Mouse (Mus musculus) 3T3-L1 (cell line): ENCODE measurements at regions not wholly inside any gene's neighbourhood (a gene's known extent, or its start where the extent isn't known, plus 50 kb on each side); places are given as distances from the start of the nearest gene placed in this dataset.

Experiments used
- DNase-seq: peaks from one replicate; pipeline ENCODE4 v3.0.0-alpha.2; 2015; ENCODE audit warnings: low read depth, low spot score

DNA sequence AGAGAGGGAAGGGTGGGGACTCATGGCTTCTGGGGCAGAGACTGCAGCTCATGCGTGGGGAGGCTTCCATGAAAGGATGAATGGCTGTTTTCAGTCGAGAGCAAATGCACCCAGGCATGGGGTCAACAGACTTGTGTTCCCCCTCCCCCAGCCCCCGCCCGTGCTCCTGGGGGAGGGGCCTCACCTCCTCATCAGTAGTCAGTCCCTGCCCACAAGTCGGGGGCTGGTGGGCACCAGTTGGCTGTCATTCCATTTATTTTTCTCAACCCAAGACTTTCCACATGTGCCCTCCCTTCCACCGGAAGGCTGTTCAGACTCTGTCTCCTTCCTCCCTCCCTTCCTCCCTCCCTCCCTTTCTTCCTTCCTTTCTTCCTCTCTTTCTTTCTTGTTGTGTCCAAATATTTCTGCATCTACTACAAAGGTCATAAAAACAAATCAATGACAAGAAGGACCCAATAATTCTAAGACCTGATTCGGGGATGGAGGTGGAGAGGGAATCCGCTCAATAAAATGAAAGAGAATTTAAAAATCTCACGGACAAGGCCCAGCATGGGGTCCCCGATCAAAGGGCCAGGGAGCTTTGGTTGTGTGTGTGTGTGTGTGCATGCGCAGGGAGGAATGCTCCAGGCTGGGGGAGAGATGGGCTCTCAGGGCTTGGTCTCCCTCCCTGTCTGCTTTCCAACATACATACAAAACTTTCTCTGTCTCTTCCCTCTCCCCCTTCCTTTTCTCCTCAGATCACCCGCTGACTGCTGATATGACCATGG, 57.7 kb downstream of the Rpl14 start:
- no peak for DNase-seq

DNA sequence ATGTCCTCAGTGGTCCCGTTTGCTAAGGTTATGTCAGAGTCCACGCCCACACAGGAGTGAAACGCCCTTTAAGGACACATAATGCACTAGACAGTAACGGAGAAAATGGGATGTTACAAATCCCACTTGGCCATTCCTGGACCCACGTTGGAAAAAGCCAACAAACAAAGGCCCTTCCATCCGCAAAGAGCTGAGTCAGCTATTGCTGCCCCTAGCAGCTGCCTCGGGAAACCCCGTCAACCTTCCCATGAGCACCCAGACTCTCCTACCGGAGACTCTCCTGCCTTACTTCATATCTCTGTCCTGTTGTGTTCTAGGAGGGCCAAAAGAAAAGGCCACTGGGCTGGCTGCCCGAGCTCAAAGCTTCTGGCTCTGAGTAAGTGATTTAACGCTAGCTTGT, 58.4 kb downstream of the Rpl14 start:
- DNase-seq = no peak

DNA sequence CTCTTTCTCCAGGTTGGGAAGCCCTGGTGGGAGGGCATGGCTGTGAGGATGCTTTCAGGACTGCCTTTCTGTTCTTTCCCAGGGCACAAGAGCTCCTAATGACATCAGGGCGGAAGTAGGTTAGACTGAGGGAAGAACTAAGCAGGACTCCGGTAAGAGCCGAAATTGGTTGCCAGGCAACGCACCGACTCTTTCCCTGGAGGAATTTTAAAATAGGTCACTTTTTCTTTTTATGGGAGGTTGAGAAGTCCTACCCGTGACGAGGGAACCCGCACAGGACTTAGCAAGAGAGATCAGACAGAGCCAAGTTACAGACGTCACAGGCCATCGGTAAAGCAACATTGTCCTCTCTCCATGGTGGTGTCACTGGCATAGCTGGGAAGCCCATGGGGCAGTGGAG, 61.6 kb downstream of the Rpl14 start:
- DNase-seq = no peak

DNA sequence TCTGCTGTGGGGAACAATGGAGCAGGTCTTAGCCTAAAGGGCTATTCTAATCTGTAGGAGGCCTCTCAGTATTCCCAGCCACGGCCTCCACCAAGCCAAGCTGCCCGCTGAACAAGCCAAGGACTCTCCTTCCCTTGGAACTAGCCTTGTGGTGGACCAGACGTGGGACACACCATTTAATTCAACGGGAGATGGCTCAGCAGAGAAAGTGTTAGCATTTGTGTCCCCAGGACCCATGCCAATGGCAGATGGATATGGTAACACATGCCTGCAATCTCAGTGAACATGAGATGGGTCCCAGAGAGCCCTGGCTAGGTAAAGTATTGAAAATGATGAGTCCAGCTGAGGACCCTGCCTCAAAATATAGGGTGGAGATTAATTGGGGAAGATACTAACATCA, 71.4 kb downstream of the Rpl14 start:
- no peak for DNase-seq

DNA sequence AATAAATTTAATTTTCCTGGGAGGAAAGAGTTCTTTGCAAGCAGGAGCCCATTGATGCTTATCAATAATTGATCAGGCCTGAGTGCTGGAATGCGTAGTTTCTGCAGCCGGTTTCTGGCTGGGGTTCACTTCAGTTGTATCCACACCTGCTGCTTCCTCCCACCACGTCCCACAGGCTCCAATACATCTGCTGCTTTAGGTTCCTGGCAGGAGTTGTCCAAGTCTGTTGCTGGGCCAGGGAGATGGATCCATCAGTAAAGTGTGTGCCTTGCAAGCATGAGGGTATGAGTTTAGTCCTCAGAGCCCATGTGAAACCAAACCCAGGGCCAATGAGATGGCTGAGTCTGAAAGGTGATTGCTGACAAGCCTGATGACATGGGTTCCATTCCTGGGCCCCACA, 72.1 kb downstream of the Rpl14 start:
- no peak for DNase-seq

DNA sequence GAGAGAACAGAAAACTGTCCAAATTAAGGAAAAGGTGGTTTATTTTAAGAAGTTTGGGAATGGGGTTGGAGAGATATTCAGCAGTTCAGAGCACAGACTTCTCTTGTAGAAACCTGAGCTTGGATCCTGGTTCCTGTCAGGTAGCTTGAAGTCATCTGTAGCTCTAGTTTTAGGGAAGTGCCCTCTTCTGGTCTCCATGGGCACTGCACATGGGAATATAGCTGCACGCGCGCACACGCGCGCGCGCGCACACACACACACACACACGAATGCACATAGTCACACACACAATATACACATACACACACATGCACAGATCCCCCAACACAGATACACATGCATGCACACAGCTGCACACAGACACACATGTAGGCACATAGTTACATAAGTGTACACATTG, 74.5 kb downstream of the Rpl14 start:
- no peak for DNase-seq

DNA sequence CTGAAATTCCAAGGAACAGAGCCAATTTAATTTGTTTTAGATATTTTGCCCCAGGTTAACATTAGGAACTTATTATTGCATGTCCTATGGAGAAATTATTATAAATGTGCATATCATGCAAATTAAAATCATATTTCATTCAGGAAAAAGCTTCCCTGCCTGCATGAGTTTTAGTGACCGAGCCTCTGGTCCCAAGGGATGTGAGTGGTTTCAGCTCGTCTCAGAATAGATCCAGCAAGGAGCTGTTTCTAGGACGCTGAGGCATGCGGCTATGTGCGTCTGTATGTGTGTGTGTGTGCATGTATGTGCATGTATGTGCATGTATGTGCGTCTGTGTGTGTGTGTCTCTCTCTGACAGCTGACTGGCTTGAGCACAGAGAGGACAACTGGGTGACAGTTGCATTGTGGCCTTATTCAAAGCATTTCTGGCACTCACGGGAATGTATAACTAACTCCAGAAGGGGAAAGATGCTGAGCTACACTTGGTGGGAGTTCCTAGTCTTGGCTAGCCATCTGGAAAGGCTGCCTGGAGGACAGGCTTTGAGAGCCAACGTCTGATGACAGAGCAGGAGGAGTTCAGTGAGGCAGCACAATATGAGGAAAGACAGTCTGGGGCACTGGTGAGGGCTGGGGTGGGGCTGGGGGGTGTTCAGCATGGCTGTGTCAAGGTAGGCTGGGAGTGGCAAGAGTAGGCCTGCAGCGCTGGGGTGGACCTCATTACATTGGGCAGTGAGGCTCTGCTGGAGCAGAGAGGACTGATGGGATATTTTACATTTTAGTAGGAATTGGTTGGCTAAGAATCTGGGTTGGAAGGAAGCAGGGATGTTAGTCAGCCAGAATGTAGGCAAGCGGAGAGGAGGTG, 75.8 kb downstream of the Rpl14 start:
- no peak for DNase-seq

DNA sequence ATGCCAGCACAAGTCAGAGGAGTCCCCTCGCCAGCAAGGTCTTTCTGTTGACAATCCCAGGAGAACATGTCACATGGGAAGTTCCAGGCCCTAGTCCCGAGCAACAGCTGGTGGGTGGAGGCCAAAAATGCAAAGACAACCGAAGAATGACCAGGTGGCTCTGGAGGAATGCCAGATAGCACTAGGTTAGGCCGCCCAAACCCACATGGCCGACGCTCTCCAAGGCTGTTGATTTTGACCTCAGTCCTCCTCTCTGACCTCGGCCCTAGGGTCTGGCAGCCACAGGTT, 76.4 kb downstream of the Rpl14 start:
- DNase-seq = no peak

DNA sequence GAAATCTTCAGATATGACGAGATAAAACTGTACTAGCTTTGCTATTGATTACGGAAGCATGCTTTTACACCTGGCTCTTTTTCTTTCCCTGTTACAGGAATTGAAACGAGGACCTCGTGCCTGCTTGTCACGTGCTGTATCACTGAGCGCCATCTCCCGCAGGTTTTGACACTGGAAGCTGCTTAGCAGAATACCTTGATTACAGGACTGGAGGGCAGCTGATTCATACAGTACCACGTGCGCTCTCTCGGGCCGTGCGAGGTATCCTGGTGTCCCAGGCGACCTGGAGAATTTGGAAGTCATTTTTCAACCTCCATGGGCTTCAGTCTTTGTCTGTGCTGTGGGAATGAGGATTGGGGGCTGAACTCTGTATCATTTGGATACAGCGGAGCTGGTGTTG, 81.5 kb downstream of the Rpl14 start:
- no peak for DNase-seq

DNA sequence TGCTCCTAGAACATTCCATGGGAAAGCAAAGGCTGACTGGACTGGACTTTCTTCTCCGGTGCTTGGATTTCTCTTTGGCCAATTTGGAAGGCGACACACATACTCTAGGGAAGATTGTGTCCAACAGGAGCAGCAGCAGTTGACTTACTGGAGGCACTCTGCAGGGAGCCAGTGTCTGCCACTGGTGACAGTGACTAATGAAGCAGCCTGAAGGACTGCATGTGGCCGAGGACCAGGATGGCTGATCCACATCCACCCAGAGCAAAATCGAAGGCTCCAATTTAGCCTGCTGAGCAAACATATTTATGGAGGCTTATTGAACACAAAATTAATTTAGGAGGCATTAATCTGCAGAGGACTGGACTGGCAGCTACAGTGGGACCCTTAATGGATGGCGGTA, 81.9 kb downstream of the Rpl14 start:
- no peak for DNase-seq

DNA sequence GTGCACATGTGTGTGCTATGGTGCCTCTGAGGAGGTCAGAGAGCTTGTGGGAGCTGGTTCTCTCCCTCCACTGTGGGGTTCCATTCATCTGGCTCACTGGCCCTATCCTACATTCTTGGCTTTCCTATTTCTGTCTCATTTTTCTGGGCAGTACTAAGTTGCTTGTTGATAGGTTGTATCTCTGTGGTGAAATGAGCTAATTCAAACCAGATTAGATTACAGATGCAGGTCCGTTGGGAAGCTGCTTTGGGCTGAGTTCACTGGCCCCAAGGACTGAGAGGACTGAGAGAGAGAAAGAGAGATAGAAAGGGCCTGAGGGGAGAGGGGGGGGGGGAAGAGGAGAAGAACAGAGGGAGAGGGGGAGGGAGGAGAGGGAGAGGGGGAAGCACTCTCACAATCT, 83.5 kb downstream of the Rpl14 start:
- peak; percentile 49 for DNase-seq

DNA sequence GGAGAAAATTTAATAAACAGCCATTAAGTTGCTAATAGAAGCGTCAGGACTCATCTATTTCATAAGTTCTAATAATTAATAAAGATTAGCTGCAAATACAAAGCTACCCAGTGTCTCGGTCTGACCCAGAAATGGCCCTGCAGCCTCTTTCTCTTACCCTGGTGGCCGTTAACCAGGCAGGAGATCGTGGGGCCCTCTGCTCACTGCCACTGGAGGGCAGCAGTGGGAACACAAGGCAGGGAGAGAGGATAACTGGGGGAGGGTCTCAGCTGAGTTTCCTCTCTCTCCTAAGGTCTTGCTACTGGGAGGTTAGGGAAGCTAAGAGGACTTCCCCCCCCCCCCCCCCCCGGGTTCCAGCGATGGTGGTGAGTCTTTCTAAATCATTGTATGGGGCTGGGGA, 85.7 kb downstream of the Rpl14 start:
- peak; percentile 35 for DNase-seq

DNA sequence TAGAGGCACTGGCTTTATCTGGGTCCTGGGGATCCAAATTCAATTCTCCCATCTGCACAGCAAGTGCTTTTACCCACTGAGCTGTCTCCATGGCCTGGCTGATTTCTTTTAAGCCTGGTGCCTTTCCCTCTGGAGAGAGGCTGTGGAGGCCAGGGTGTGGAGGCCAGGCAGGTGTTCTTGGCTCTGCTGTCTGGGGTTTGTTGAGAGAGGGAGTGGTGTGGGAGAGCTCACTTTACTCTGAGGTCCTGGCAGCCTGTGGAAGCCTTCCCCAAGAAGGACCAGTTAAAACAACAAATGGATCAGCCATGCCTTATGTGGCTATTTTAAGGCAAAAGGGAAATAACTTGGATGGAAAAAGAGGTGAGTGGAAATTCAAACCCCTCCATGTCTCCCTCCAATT, 86.5 kb downstream of the Rpl14 start:
- peak; percentile 10 for DNase-seq

DNA sequence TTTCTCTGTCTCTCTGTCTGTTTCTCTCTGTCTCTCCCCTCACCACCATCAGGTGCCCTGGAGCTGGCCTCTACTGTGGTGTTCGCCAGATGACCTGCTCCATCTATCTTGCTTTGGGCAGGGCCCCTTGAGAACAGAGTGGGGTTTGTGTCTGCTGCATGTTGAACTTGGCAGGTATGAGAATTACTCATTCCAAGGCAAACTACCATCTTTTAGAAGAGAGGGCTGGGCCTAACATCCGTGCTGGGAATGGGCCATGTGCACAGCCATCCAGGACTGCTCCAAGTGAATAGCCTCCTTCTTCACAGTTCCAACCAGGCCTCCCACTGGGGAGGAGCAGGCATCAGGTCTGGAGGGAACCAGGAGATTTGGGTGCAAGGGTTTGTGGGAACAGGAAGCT, 87.3 kb downstream of the Rpl14 start:
- DNase-seq = peak; percentile 72

DNA sequence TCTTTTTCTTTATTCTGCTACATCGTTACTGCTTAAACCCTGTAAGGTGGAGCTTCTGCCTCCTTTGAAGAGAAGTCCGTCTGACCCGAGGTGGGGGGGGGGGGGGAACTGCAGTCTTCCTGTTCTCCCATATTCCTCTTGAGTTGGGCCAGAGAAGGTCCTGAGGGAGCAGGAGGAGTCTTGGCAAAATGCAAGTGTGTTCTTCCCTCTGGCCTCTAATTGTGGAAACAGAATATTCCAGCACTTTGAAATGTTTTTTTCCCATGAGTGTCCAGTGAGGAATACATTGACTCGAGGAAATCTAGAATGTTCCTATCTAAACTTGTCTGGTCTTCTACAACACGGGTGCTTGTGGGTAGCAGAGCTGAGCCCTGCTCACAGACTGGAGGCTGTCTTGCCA, 90.0 kb downstream of the Rpl14 start:
- no peak for DNase-seq

DNA sequence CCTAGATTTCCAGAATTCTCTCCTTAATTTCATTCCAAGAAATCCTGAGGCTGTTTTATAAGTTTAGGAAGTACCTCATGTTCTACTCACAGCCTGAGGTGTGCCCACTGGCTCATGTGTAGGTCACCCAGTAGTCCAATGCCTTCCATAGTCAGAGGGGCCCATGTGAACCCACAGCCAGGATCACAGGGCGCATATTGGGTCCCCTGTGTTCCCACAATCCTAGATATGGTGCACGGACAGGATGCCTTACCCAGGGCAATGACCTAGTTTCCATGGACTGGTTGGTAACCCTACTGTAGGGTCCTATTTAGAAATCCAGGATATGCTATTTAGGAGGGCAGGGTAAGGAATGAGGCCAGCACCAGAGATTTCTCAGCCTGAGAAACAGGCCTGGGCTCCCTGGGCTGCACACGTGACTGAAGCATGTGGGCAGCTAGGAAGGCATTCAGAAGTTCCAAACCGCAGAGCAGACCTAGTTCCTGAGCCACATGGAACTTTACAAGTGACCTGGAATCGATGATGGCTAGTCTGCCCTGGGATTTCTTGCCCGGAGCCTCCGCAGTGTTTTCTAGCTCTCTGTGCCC, 90.5 kb downstream of the Rpl14 start:
- DNase-seq = no peak

DNA sequence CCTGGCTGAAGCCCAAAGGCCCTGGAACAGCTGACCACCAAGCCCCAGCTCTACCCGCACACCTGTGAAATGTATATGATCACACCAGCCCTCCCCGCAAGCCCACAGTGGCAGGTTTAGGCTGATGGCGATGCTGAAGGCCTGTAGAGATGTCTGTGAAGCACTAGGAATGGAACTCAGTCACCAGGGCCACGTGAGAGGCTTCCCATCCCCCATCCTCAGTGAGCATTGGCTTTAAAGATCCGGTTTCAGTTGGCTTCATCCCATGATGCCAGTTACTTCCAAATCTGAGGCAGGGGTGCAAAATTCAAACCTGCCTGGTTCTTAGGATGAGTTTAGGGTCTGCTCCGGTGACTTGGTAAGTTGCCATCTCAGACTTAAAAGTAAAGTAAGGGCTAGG, 91.9 kb downstream of the Rpl14 start:
- DNase-seq = no peak

DNA sequence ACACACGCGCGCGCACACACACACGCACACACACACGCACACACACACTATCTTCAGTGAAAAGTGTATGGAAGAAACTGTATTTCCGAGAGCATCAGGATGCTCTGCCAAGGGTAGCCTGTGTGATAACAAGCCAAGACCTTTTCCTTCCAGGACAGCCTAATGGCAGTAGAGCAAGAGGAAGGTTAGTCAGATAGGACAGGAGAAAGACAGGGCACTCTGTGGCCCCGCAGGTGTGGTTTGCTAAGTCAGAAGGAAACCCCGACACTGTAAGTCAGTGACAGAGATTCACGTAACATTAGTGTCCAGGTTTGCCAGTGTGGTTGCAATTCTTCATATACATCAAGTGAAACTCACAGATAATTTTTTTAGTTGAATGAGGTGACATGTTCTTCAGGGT, 92.8 kb downstream of the Rpl14 start:
- DNase-seq = no peak

DNA sequence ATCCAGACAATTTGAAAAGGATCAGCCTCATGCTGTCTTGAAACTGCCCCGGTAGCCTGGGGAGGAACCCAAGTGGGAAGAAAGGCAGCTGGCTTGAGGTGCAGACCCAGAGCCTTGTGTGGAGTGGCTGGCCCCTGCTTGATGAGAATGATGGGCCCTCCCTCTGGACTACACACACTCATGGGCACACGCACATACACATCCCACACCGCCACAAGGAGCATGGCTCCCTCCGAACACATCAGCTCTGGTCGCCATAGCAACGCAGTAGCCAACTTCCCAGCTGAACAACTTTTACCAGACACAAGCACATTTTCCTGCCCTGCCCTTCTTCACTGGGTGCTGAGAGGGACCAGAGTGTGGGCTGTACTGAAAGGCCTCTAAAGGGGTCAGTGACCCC, 101.2 kb downstream of the Rpl14 start:
- no peak for DNase-seq

DNA sequence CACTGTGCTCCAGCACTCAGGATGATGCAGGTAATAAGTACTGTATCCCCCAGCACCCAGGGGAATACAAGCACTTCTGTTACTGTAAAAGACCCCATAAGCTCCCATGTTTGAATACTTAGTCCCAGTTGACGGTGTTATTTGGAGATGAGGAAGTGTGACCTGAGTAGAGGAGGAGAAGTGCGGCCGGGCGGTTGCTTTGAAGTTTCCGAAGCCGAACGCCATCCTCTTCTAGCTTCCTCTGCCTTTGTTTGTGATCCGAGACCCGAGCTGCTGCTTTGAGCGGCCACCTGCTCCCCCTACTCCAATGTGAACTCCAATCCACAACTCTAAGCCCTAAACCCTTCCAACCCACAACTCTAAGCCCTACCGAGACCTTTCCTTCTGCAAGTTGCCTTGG, 103.6 kb downstream of the Rpl14 start:
- no peak for DNase-seq

DNA sequence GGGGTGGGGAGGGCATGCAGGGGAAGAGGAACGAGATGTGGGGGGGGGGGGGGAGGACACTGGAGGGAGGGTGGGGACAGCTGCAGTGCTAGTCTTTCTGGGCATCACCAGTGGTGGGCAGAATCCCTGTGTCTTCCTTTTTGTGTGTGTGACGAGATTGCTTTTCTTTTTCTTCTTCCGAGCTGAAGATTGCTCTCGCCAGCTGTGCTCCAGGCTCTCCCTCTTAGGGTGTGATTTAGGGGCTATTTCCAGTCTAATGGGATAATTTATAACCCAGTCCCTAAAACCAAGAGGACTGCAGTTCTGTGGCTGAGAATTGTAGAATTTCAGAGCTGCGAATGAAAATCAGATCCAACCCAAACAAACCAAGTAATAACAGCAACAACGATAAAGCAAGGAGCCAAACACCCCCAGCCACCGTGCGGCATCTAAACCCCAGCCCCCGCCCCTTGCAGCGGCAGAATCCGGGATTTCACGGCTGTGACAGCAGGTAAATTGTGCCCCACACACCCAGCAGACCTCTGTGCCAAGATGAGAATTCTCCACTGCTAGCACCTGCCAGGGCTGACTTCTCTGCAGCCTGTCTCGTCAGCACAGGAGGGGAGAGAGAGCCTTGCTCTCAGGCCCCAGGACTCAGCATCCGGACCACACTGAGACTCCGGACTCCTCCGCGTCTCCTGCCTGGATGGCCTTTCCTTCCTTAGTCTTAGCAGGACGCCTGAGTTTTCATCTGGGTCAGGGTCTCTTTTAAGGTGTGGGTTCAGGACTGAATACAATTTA, 104.3 kb downstream of the Rpl14 start:
- no peak for DNase-seq

DNA sequence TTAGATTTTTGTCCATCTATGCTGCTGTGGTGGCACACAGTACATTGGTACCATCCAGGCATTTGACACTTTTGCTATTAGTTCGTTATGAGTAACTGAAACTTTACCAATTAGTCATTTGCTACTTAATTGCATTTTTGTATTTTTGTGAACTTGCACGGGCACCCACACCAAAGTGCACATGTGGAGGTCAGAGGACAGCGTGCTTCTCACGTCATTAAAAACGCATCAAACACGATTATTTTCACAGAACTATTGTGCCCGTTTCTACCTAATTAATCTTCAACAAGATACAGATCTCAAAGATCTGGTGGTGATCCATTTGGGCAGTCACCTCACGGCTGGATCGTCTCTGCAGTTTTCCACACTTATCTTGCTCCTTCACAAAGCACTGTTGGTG, 105.1 kb downstream of the Rpl14 start:
- DNase-seq = no peak
